Mouse (Mus musculus) lung, adult 2 months (tissue): ENCODE results near the gene Jtb. TPM values are rescaled to one million over a fixed set of nuclear protein-coding genes. Genes with fewer than 3 reads are reported as not detected.

ENCODE experiments used
- DNase-seq: peaks from one replicate; pipeline ENCODE4 v3.0.0; 2022
- H3K4me1 ChIP-seq: fragments of 200-500 bp; 2 replicates; pipeline ENCODE4 v1.6.1; 2011; ENCODE audit warnings: low read length; ENCODE audit not compliant: control insufficient read depth, insufficient read depth
- H3K4me3 ChIP-seq: fragments of 200-500 bp; replicated peaks from 2 replicates; pipeline ENCODE3; 2011; ENCODE audit warnings: low read depth, mild to moderate bottlenecking, control low read depth, low read length; ENCODE audit errors: extremely low read depth
- CTCF ChIP-seq: fragments of 200-500 bp; IDR thresholded peaks from 2 replicates; pipeline ENCODE4 v1.5.1; 2011; ENCODE audit warnings: mild to moderate bottlenecking, low read length, control low read depth; ENCODE audit not compliant: insufficient read depth
- POLR2A ChIP-seq: fragments of 200-500 bp; IDR thresholded peaks from 2 replicates; pipeline ENCODE4 v1.6.1; 2011; ENCODE audit warnings: low read depth, mild to moderate bottlenecking, control low read depth, low read length, borderline replicate concordance; ENCODE audit errors: extremely low read depth
- WGBS: fragments of 180-500 bp; shearing (Covaris S2); methylation state at CpG from one replicate; pipeline ENCODE4 v1.1.7; 2018; 5-methylcytosine and 5-hydroxymethylcytosine counted together
- polyA plus RNA-seq: library from polyadenylated mRNA; depleted of rRNA; stranded (reverse); fragments of >200 nt; gene quantifications from 2 replicates; pipeline ENCODE4 v1.2.3, GENCODE M21; 2012; rRNA removed

Jtb gene
- polyA plus RNA-seq, 1 experiment: 49.4 TPM

DNA sequence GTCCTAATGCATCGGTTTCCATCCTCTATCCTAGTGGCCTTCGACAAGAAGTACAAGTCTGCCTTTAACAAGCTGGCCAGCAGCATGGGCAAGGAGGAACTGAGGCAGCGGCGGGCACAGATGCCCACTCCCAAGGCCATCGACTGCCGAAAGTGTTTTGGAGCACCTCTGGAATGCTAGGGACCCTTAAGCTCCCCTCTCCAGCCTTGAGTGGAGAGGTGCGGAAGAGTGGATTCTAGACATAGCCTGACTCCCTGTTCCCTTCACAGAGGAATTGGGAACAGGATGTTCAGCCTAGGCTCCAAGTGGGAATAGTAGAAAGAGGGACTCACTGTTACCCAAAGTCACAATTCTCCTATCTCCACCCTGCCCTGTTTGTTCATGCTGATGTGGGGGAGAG lies 48.3 kb downstream of the Jtb start:
- TF ChIP-seq POLR2A (no peak), CTCF (no peak)
- 72% methylated on average over 7 of the region's 7 CpGs for WGBS
- 0 out of 2 replicates have a peak, but pooled peaks cover 2% of the 10 kb centered on the region for H3K4me1 ChIP-seq
- H3K4me3 ChIP-seq: no peak overlapping the region
- no peak for DNase-seq

DNA sequence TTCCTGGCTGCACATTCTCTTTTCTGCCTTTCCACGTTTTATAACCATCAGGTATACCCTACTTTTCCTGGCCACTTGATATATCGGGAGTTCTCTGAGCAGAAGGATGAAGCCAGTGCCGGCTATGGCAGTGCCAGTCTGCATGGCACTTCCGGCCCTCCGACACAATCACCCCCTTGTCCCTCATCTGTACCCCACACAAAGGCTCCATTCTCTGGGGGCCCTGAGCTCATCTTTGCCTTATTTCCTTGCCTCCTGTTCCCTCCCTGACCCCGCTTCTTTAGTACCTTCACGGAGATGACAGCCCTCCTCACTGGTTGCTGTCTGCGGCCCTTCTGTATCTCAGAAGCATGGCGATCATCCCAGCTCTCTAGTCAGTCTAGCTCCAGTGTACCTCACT lies 49.3 kb downstream of the Jtb start:
- DNase-seq: no peak
- no peak overlapping the region for H3K4me3 ChIP-seq
- WGBS: 91% methylated on average over 9 of the region's 9 CpGs
- no peak for TF ChIP-seq CTCF
- TF ChIP-seq POLR2A: no peak
- H3K4me1 ChIP-seq: 0 out of 2 replicates have a peak, but pooled peaks cover 2% of the 10 kb centered on the region

DNA sequence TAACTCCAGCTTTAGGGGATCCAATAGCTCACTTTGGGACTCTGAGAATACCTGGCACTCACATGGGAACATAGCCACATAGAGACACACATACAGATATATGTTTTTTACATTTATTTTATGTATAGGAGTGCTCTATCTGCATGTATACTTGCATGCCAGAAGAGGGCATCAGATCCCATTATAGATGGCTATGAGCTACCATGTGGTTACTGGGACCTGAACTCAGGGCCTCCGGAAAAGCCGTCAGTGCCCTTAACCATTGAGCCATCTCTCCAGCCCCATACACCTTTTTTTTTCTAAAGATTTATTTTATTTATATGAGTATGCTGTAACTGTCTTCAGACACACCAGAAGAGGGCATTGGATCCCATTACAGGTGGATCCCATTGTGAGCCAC lies 52.8 kb downstream of the Jtb start:
- 0 out of 2 replicates have a peak, but pooled peaks cover 2% of the 10 kb centered on the region for H3K4me1 ChIP-seq
- 97% methylated on average over 2 of the region's 2 CpGs for WGBS
- DNase-seq: no peak
- no peak overlapping the region for H3K4me3 ChIP-seq
- no peak for TF ChIP-seq POLR2A
- TF ChIP-seq CTCF: no peak

Other genes with a start within 250 kb of the Jtb start
- 30.3 and 42.8 TPM in 2 replicates for gene Hax1, start 232.8 kb upstream of the Jtb start, polyA plus RNA-seq
- 34.7 and 47.4 TPM in 2 replicates for gene 4933434E20Rik, start 180.0 kb upstream of the Jtb start, polyA plus RNA-seq
- gene Ubap2l, start 179.0 kb upstream of the Jtb start, polyA plus RNA-seq: 91.9 and 95.2 TPM in 2 replicates
- gene Tpm3, start 158.9 kb upstream of the Jtb start, polyA plus RNA-seq: 133 and 219 TPM in 2 replicates
- gene Nup210l, start 127.5 kb upstream of the Jtb start, polyA plus RNA-seq: 0.40 and 0.58 TPM in 2 replicates
- gene Rps27, start 17.9 kb upstream of the Jtb start, polyA plus RNA-seq: 725 and 918 TPM in 2 replicates
- 5.4 and 5.8 TPM in 2 replicates for gene Rab13, start 17.9 kb upstream of the Jtb start, polyA plus RNA-seq
- gene Creb3l4, start 11.9 kb downstream of the Jtb start, polyA plus RNA-seq: 2.0 TPM in 2 replicates
- 72.8 and 83.7 TPM in 2 replicates for gene Slc39a1, start 16.6 kb downstream of the Jtb start, polyA plus RNA-seq
- gene Crtc2, start 22.6 kb downstream of the Jtb start, polyA plus RNA-seq: 60.2 and 77.4 TPM in 2 replicates
- gene Dennd4b, start 33.6 kb downstream of the Jtb start, polyA plus RNA-seq: 37.5 and 39.6 TPM in 2 replicates
- 21.5 and 26.0 TPM in 2 replicates for gene Gatad2b, start 61.6 kb downstream of the Jtb start, polyA plus RNA-seq
- 26.3 and 27.5 TPM in 2 replicates for gene Slc27a3, start 158.3 kb downstream of the Jtb start, polyA plus RNA-seq
- 24.6 and 28.4 TPM in 2 replicates for gene Ints3, start 202.0 kb downstream of the Jtb start, polyA plus RNA-seq
- gene Npr1, start 234.3 kb downstream of the Jtb start, polyA plus RNA-seq: 162 and 199 TPM in 2 replicates
- 13.2 and 22.3 TPM in 2 replicates for gene Ilf2, start 244.5 kb downstream of the Jtb start, polyA plus RNA-seq